Mouse (Mus musculus) forebrain, embryonic 15.5 days (tissue): ENCODE data around the gene 4930550C14Rik. TPM values are rescaled to one million over a fixed set of nuclear protein-coding genes. Genes with fewer than 3 reads are reported as not detected.

Experiments used
- ATAC-seq: fragments of 200-750 bp; cut with Nextera tagmentation; replicated peaks from 2 replicates; pipeline ENCODE4 v1.8.0; 2017; ENCODE audit warnings: mild to moderate bottlenecking, moderate TSS enrichment, moderate library complexity
- H3K27ac ChIP-seq: fragments of 300-500 bp; sonication (generic); replicated peaks from 2 replicates; pipeline ENCODE4 v1.5.1; 2015; ENCODE audit warnings: mild to moderate bottlenecking, inconsistent platforms
- H3K27me3 ChIP-seq: fragments of 300-500 bp; sonication (generic); 2 replicates; pipeline ENCODE4 v1.6.1; 2015; ENCODE audit warnings: inconsistent platforms
- H3K36me3 ChIP-seq: fragments of 300-500 bp; sonication (generic); 2 replicates; pipeline ENCODE4 v1.6.1; 2015; ENCODE audit warnings: mild to moderate bottlenecking, inconsistent platforms
- H3K4me1 ChIP-seq: fragments of 300-500 bp; sonication (generic); 2 replicates; pipeline ENCODE4 v1.6.1; 2015; ENCODE audit warnings: inconsistent platforms
- H3K4me2 ChIP-seq: fragments of 300-500 bp; sonication (generic); replicated peaks from 2 replicates; pipeline ENCODE4 v1.6.1; 2015; ENCODE audit warnings: mild to moderate bottlenecking, inconsistent platforms
- H3K4me3 ChIP-seq: fragments of 300-500 bp; sonication (generic); 2 replicates; pipeline ENCODE4 v1.5.1; 2015; ENCODE audit warnings: mild to moderate bottlenecking, inconsistent platforms
- H3K9ac ChIP-seq: fragments of 300-500 bp; sonication (generic); replicated peaks from 2 replicates; pipeline ENCODE4 v1.6.1; 2015; ENCODE audit warnings: mild to moderate bottlenecking, inconsistent platforms
- H3K9me3 ChIP-seq: fragments of 300-500 bp; sonication (generic); 2 replicates; pipeline ENCODE4 v1.6.1; 2016; ENCODE audit warnings: inconsistent platforms
- WGBS: fragments of 180-500 bp; shearing (Covaris S2); methylation state at CpG from one replicate; pipeline ENCODE4 v1.1.7; 2015; ENCODE audit warnings: mixed read lengths; 5-methylcytosine and 5-hydroxymethylcytosine counted together
- microRNA-seq: library from miRNA; unstranded; fragments of <30 nt; microRNA quantifications from one replicate; pipeline ENCODE4, GENCODE M21; 2016
- polyA plus RNA-seq: library from polyadenylated mRNA; unstranded; fragments of >200 nt; fragmentation: Nextera tagmentation; extraction: Ambion mirVana; gene quantifications from 2 replicates; pipeline ENCODE4 v1.2.1, GENCODE M21; 2015

Gene 4930550C14Rik
- polyA plus RNA-seq, 1 experiment from 2014 or later: not detected

- Histone ChIP-seq H3K9ac (no peak overlapping the region), H3K27me3 (no peaks in the 10 kb centered on the region), H3K36me3 (no peaks in the 10 kb centered on the region), H3K4me1 (peaks cover 6% of the 10 kb centered on the region; the same call in 1 of the 2 replicates), H3K4me3 (no peak overlapping the region), H3K4me2 (no peak overlapping the region), H3K27ac (no peak overlapping the region), H3K9me3 (no peaks in the 10 kb centered on the region)
- no peak for ATAC-seq
- WGBS: 74% methylated on average over 2 of the region's 2 CpGs
Observed at GRCm38 (mm10) chr9:53408953-53409361, 6.8 kb downstream of the 4930550C14Rik start.

- H3K4me2 ChIP-seq: no peak overlapping the region
- no peaks in the 10 kb centered on the region for H3K27me3 ChIP-seq
- peaks cover 6% of the 10 kb centered on the region; the same call in 1 of the 2 replicates for H3K4me1 ChIP-seq
- H3K4me3 ChIP-seq: no peak overlapping the region
- H3K36me3 ChIP-seq: no peaks in the 10 kb centered on the region
- H3K9ac ChIP-seq: no peak overlapping the region
- H3K9me3 ChIP-seq: no peaks in the 10 kb centered on the region
- no peak for ATAC-seq
- 95% methylated on average over 3 of the region's 3 CpGs for WGBS
- H3K27ac ChIP-seq: no peak overlapping the region
Observed at GRCm38 (mm10) chr9:53409427-53409826, 7.3 kb downstream of the 4930550C14Rik start.

- no peak for ATAC-seq
- no peak overlapping the region for H3K27ac ChIP-seq
- WGBS: 83% methylated on average over 9 of the region's 9 CpGs
Observed at GRCm38 (mm10) chr9:53422133-53422896, 20.2 kb downstream of the 4930550C14Rik start.

DNA sequence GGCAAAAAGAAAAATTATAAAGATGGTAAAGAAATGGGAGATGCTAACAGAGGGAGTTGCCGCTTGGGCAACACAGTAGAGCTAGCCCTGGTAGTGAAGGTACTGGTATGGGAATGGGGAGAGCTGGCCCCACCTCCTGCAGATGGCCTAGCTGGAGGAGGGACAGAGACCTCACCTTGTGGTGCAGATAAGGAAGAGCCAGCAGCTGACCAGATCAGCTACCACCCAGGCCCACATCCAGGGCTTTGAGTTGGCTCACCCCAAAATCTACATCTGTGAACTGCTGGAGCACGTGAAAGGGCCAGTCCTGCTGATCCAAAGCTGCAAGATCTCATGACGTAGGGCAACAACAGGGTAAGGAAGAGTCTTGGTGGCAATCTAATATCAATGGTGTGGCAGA is 24.6 kb downstream of the 4930550C14Rik start:
- Histone ChIP-seq H3K9me3 (no peaks in the 10 kb centered on the region), H3K27ac (no peak overlapping the region), H3K4me1 (no peaks in the 10 kb centered on the region), H3K9ac (no peak overlapping the region), H3K4me2 (no peak overlapping the region), H3K27me3 (no peaks in the 10 kb centered on the region), H3K36me3 (no peaks in the 10 kb centered on the region), H3K4me3 (no peak overlapping the region)
- ATAC-seq: no peak
- 92% methylated on average over 3 of the region's 3 CpGs for WGBS

More at GRCm38 (mm10) chr9:53422133-53422896, 20.2 kb downstream of the 4930550C14Rik start:
- Histone ChIP-seq H3K27me3 (no peaks in the 10 kb centered on the region), H3K9ac (no peak overlapping the region), H3K4me3 (no peak overlapping the region), H3K36me3 (no peaks in the 10 kb centered on the region), H3K9me3 (no peaks in the 10 kb centered on the region), H3K4me2 (no peak overlapping the region), H3K4me1 (no peaks in the 10 kb centered on the region)

- ATAC-seq: no peak
- H3K36me3 ChIP-seq: no peaks in the 10 kb centered on the region
- H3K4me1 ChIP-seq: no peaks in the 10 kb centered on the region
- no peak overlapping the region for H3K4me3 ChIP-seq
- H3K27me3 ChIP-seq: no peaks in the 10 kb centered on the region
- no peak overlapping the region for H3K4me2 ChIP-seq
- H3K9me3 ChIP-seq: no peaks in the 10 kb centered on the region
- H3K9ac ChIP-seq: no peak overlapping the region
- H3K27ac ChIP-seq: no peak overlapping the region
- WGBS: 82% methylated on average over 3 of the region's 3 CpGs
Observed at GRCm38 (mm10) chr9:53427638-53428037, 25.5 kb downstream of the 4930550C14Rik start.

DNA sequence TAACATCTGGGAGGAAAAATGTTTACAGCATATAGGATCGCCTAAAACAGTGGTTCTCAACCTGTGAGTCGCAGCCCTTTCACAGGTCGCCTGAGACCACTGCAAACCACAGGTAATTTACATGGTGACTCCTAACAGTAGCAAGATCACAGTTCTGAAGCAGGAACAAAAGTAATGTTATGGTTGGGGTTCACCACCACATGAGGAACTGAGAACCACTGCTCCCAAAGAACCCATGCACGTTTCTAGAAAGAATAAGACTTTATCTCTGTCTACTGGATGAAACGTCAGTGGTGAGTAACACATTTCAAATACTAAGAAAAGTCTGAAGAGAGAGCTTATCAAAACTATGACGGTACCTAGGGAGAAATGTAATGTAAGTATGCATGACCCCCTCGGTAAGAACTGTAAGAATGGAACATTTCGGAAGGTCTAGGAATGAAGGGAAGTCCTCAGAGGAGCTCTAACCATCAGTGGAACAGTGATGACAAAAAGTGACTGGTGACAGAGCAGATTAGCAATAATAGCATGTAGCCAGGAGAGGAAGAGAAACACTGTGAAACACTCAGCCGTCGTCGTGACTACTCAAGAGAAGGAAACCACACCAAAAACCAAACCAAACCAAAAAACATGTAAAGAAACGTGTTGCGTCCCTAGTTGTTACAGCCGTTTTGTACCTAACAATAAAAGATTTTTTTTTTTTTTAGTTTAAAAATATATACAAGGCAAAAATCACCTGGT is 33.9 kb downstream of the 4930550C14Rik start:
- H3K36me3 ChIP-seq: peaks cover 22% of the 10 kb centered on the region
- H3K9ac ChIP-seq: no peak overlapping the region
- no peak overlapping the region for H3K27ac ChIP-seq
- H3K4me1 ChIP-seq: no peaks in the 10 kb centered on the region
- 95% methylated on average over 14 of the region's 14 CpGs for WGBS
- no peak overlapping the region for H3K4me2 ChIP-seq
- no peaks in the 10 kb centered on the region for H3K27me3 ChIP-seq
- ATAC-seq: no peak
- no peak overlapping the region for H3K4me3 ChIP-seq
- H3K9me3 ChIP-seq: no peaks in the 10 kb centered on the region

DNA sequence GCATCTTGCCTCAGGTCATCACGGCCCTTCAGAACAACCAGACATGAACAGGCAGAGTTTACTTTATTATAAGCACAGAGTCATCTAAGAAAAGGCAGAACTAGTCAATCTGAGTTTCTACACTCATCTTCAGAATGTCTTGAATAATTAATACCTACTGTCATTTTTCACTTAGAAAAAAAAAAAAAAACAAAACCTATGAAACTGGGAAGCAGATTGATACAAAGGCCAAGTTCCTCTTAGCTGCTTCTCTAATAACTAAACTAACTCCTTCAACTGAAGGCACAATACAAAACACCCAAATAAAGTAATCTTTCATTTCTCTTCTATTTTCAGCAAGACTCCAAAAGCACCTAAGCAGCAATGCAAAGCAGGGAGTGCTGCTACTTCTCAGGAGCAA is 48.5 kb downstream of the 4930550C14Rik start:
- H3K27ac ChIP-seq: no peak overlapping the region
- no peak overlapping the region for H3K9ac ChIP-seq
- H3K4me2 ChIP-seq: no peak overlapping the region
- H3K9me3 ChIP-seq: no peaks in the 10 kb centered on the region
- H3K27me3 ChIP-seq: no peaks in the 10 kb centered on the region
- 90% methylated on average over 1 of the region's 1 CpGs for WGBS
- ATAC-seq: no peak
- H3K4me1 ChIP-seq: no peaks in the 10 kb centered on the region
- H3K4me3 ChIP-seq: no peak overlapping the region
- H3K36me3 ChIP-seq: peaks cover 50% of the 10 kb centered on the region

- no peaks in the 10 kb centered on the region for H3K9me3 ChIP-seq
- H3K9ac ChIP-seq: no peak overlapping the region
- WGBS: 96% methylated on average over 2 of the region's 2 CpGs
- no peak overlapping the region for H3K4me2 ChIP-seq
- no peak overlapping the region for H3K4me3 ChIP-seq
- no peaks in the 10 kb centered on the region for H3K27me3 ChIP-seq
- H3K4me1 ChIP-seq: no peaks in the 10 kb centered on the region
- ATAC-seq: no peak
- peaks cover 52% of the 10 kb centered on the region for H3K36me3 ChIP-seq
- no peak overlapping the region for H3K27ac ChIP-seq
Observed at GRCm38 (mm10) chr9:53452038-53452437, 49.9 kb downstream of the 4930550C14Rik start.

DNA sequence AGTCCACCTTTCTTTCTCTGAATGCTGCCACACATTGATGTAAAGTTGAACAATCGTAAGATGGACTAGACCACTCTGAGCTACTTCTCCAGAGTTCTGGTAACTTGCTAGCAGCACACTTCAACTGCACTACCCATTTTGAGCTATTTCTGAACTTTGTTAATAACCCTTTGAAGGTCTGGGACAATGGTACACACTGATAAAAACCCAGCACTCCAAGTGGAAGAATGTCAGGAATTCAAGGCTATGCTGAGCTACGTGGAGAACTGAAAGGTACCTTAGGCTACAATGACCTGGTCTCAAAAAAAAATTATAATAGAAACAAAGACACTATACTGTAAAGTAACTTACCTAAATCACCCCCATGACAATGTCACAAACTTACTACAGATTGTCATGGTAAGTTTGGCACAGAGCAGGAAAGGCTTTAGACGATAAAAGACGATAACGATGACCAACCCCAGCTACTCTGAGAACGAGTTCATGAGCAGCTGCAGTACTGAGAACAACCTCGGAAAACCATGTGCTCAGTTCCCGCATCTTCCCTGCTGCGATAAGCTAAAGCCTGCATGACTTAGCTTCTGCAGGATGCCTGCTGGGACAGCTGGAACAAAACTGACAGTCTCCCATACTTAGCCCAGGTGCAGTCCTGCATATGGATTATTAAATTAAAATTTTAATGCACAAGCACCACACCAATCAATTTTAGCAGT is 70.8 kb downstream of the 4930550C14Rik start:
- Histone ChIP-seq H3K27ac (no peak overlapping the region), H3K27me3 (no peaks in the 10 kb centered on the region), H3K4me3 (no peak overlapping the region), H3K36me3 (peaks cover 5% of the 10 kb centered on the region), H3K4me1 (no peaks in the 10 kb centered on the region), H3K4me2 (no peak overlapping the region), H3K9ac (no peak overlapping the region), H3K9me3 (no peaks in the 10 kb centered on the region)
- no peak for ATAC-seq
- 83% methylated on average over 9 of the region's 9 CpGs for WGBS

Small RNA genes lying within 50 kb of the gene (microRNA-seq; reads per million reads assigned to microRNA genes)
- gene Mir130c: not detected

Other genes with a start within 250 kb of the 4930550C14Rik start
- gene Ddx10, start 154.3 kb upstream of the 4930550C14Rik start, polyA plus RNA-seq: 23.7 and 24.2 TPM in 2 replicates
- gene Exph5, start 100.7 kb upstream of the 4930550C14Rik start, polyA plus RNA-seq: 0.09 and 0.11 TPM in 2 replicates
- 5.0 and 5.2 TPM in 2 replicates for gene Kdelc2, start 18.3 kb upstream of the 4930550C14Rik start, polyA plus RNA-seq
- gene Atm, start 134.4 kb downstream of the 4930550C14Rik start, polyA plus RNA-seq: 12.4 and 13.4 TPM in 2 replicates
- 13.2 and 14.6 TPM in 2 replicates for gene Npat, start 134.7 kb downstream of the 4930550C14Rik start, polyA plus RNA-seq
- gene Acat1, start 208.1 kb downstream of the 4930550C14Rik start, polyA plus RNA-seq: 171 and 182 TPM in 2 replicates